Mouse (Mus musculus): ENCODE results near the gene Cyb561d1.
"Not testable (repeated sequence)": the region's sequence is repeated elsewhere in the genome, so short reads cannot be mapped to it uniquely, and the experiment has no call there.

Gene Cyb561d1

DNA sequence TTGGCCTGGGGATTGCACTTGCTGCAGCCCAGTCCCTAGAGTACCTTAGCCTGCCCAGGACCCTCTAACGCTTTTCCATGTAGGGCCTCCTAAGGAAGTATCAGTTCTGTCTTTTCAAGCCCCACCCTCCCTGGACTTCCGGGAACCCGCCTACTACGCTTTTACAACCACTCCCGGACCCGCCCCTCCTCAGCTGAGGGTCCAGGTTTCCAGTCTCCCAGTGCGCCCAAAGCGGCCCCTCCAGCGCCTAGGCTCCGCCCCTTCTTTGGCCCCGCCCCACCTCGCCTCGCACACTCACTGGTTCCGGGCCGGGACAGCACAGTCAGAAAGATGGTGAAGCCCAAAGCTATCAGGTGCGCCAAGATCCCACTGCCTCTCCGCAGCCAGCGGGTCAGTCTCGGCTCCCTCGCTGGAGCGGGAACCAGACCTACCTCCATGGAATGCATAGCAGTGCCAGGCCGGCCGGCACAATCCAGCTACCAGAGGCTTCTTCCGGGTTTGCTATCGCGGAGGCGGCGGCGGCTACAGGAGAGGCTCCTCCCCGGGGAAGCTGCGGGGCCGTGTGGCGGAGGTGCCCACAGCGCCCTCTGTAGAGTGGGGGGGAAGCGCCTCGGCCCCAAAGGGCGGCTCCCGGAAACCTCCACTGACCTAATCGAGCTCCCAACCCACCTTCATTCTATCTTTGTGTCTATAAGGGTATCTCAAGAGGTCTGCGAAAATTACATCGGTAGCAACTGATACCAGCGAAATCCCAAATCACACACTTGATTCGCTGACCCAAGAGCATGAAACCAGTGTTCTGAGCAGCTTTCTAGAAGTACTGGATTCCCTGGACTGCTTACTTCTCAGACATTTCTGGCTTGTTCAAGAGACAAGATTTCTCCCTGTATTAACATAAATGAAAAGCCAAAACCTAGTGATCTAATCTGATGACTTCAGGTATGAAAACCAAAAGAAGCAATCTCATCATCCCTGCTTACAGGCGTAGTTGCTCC lies at the start of gene Cyb561d1:
Cyb561d1 (minus strand) TSS at position 884 of the 995 bp plus-strand sequence.
- DNase-seq = peak; percentile 99

DNA sequence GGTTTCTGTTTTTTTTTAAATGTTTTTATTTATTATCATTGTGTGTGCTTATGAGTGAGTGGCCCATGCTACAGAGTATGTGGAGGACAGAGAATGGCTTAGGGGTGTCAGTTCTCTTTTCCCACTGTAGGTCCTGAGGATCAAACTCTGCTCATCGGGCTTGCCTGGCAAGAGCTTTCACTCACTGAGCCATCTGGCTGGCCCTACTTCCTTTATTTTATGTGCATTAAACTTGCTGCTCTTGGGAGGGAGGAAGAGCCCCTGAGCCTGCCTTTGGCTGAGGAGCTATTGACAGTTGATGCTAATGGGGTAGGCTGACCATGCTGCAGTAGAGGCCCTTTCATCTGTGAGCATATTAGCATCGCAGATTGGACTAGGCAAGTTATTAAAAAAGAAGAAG lies 45.8 kb upstream of the Cyb561d1 start:
- DNase-seq = no peak

DNA sequence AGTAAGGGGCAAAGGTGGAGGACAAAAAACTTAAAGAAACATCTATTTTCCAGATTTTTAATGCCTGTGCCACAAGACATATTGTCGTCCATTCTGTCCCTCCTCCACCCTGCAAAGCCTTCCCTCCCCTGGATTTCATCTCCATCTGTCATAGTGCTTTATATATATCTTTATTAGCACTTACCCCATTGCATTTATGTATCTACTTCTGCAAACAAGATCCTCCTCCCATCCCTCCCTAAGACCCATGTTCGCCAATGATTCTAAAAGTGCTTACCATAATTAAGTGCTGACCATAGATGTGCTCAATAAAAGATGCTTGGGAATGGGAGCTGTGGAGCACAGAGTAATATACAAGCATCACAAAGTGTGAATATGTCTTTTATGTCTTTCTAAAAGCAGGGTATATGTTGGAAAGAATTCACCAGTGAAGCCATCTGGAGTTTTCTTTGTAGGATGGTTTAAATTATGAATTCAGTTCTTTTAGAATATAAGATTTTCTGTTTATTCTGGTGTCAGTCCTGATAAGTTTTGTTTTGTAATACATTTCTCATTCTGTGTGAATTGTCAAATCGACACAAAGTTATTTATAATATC lies 40.3 kb upstream of the Cyb561d1 start:
- DNase-seq = no peak

DNA sequence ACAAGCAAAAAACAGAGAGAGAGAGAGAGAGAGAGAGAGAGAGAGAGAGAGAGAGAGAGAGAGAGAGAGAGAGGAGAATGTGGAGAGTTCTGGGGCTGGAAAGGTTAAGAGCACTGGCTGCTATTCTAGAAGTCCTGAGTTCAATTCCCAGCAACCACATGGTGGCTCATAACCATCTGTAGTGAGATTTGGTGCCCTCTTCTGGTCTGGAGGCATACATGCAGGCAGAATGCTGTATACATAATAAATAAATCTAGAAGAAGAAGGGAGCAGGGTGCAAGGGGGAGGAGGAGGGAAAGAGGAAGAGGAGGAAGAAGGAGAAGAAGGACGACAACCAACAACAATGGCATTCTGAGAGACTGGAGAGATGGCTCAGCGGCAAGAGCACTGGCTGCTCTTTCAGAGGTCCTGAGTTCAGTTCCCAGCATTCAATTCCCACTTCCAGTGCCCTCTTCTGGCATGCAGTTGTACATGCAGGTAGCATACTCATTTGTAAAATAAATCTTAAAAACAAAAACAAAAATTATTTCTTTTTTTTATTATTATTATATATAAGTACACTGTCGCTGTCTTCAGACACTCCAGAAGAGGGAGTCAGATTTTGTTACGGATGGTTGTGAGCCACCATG lies 36.6 kb upstream of the Cyb561d1 start:
- not testable (repeated sequence) for DNase-seq

DNA sequence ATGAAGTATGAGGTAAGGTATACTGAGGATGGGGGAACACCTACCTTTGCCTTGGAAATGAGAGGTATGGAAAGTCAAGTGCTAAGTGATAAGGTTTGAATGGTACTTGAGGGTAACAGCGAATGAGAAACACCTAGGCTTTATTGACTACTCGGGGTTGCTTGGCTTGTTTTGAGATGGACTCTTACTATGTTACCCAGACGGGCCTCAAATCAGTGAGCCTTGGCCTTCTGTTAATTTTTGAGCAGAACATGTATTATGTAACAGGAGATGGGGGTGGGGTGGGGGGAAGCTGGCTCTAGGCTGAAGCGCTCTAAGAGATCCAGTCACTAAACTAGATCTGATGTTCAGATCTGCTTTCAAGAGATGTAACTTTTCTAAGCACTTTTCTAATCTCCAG lies 30.6 kb upstream of the Cyb561d1 start:
- DNase-seq = no peak

DNA sequence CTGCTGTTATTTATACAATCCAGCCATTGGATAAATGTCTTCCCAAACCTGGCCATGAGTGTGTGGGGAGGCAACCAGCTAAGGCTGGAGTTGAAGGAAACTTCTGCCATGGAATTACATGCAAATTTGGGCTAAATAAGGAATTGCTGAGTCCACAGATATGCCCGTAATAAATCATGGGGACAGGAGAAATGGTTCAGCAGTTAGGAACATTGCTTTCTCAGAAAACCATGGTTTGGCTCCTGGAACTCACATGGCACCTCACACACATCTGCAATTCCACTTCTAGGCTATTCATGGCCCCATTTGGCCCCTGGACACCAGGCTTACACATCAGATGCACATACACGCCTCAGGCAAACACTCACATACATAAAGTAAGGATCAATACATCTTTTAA lies 26.5 kb upstream of the Cyb561d1 start:
- no peak for DNase-seq

DNA sequence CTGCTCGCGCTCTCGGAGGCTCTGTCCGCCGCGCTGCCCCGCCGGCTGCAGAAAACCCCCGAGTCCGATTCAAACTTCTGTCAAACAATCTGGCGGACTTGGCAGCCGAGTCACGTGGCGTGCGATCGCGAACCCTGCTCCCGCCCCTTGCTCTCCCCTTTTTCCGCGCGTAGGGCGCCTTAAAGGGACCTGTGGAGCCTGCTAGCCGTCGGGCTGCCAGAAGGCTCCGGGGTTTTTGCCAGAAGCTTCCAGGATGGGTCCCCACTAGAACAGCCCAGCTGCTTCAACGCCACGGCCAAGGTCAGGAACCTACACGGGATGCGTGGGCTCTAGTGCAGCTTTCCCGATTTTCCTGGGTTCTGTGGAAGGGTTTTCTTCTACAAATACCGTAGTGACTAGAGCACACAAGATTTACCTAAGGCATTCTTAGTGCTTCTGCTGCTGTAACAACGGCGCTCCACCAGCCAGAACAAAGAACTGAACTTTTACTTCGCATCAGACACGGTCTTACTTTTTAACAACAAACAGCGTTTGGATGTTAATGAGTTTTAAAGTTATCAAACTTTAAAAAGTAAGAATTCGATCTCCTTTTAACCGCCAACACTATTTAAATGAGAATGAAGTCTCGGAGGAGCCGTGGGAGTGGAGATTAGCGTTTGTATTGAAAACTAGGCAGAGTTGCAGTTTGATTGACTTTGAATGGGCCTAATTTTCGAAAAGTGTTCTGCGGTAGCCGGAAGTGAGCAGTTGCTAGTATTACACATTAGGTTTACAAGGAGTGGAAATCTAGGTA lies 25.7 kb upstream of the Cyb561d1 start, which contains the start of gene Sypl2:
Sypl2 (minus strand) TSS at position 91 of the 793 bp plus-strand sequence.
- DNase-seq = no peak

DNA sequence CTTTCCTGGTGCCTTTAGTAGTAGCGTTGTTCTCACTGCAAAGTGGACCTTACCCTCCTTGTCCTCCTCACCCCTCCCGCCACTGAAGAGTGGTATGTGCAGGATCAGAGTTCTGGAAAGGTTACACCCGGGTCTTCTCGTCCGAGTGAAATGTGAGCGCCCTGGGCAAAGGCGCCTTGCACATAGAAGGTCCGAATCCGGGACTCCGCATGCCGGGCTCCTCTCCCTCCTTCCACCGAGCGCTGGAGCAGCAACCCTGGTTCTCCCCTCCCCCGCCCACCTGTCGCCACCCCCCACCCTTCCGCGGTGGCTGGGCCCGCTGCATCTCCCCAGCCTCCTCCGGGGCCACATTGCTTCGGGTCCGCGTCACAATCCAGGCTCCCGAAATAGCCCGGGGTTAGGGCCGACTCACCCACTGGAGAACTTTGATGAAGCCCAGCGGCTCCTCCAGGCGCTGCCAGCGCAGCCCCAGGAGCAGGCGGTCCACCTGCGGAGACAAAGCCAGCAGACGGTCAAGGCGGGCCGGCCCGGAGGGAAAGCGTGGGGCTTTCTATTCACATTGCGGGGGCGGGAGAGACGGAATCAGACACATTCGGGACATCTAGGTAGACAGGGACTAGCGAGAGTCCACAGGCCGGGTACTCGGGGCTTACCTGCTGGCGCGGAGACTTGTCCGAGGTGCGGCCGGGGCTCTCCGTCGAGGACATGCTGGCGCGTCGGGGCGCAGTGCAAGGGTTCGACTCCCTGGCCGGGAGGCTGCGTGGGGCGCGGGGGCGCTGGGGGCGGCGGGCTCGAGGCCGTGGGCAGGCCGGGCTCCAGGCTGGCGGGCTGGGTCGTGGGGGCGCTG lies 24.9 kb upstream of the Cyb561d1 start:
- no peak for DNase-seq

DNA sequence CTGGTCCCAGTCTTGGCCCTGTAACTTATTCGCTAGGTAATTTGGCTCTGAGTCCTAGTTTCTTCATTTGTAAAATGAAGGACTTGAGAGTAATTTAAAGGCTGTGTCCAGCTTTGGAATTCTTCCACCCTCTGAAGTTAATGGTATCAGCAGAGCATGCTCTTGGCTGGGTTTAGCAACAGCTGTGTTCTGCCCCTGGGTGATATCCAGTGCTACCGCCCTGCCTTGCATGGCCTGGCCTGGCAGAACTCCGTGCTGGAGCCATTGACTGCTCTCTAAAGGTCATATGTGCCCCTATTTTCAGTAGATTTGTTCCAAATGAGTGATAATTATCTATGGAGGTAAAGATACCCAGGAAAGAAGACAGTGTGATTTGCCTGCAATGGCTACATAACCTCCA lies 19.6 kb upstream of the Cyb561d1 start:
- no peak for DNase-seq

DNA sequence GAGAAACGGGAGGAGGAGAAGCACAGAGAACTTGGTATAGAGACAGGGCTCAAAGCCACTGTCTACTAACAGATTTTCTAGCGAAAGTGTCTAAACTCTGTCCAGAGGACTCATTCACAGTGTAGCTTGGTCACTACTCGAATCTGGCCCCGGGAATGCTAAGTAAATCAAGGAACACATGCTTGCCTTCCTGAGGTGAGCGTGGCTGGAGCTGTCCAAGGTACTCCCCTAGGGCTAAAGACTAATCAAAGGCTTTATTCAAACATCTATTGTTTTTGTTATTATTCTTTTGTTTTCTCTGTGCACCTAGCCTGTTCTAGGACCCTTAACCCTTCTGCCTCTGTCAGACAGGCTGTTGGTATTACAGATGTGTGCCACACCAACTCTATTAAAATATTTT lies 13.7 kb upstream of the Cyb561d1 start:
- DNase-seq = no peak

DNA sequence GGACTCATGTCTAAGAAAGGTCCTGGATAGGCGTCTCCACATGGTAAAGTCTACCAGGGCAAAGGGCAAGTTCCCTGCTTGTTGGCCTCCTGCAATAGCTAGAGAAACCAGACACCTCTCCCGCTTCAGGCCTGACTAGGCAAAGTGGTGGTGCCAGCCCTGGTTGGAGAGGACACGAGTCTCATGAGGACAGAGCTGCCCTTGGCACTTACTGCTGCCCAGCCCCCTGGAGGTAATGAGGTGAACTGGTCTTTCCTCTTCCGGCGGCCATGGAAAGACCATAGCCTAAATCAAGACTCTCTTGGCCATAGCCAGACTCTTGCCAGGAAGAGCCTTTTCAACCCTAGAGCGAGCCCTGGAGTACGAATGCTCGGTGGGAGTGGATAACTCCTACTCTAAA lies 11.4 kb upstream of the Cyb561d1 start:
- no peak for DNase-seq

DNA sequence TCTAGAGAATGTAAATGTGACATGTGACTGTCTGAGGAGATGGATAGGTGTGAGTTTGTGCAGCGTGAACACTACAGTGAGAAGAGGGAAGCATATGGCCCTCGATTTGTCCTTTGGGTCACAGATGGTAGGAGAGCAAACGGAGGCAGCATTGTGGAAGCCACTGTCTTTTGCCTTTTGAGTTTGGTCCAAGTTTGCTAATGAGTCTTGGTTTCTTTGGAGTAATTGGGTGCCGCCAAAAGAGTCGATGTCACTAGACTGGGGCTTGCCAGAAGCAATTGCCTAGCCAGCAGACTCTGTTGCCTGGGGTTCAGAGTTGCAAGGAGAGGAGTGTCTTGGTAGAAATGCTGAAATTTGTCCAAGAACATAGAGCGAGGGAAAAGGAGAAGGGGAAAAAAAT lies 10.8 kb upstream of the Cyb561d1 start:
- DNase-seq = no peak

DNA sequence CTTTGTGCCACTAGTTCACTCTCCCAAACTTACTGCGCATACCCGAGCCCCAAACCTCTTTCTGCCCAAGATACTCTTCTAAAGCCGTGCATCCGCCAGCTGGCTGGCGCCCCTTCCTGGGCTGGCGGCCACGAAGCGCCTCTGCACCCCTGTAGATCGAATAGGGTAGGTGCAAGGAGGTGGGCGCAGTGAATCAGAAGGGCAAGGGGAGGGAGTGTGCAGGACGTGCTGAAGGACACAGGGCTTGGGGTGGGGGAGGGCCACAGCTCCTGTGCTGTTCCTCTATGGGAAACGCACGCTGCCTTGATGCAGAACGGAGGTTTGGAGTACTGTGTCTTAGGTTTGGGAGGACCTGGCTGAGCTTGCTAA lies 9.7 kb upstream of the Cyb561d1 start, which contains the start of gene Atxn7l2:
Atxn7l2 (minus strand) TSS at position 164 of the 369 bp plus-strand sequence.
- no peak for DNase-seq

DNA sequence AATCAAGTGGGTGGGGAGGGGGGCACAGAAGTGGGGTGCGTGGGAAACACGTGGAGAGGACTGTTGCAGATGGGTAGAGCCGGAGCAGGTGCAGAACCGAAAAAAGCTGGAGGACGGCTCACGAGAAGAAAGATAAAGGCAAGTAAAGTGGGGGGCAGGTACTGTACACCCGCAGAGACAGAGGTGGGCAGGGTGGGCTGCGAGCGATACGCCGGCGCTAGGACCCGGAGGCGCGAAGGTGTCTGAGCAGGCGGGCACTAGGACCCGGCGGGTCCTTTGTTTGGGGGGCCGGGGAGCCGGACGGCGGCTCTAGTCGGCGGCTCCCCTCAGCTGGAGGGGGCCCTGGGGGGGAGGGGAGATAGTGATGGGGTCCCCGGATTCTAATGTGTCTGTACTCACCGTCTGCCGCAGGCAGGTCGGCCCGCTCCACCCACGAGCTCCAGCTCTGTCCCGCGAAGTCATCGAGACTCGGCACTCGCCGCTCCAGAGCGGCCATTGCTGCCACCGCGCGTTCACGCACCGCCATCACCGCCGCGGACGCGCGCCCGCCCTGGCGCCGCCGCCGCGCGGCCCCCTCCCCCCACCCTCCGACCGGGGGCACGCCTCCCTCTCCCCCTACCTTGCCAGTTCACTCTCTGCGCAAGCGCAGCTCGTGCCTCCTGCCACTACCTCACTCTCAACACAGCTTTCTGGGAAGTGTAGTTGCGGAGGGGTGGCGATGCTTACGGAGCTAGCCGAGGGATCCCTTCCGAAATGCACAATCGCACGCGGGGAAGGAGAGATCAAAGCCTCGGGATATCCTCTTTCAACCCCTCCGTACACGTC lies 9.1 kb upstream of the Cyb561d1 start:
- DNase-seq = peak; percentile 92

DNA sequence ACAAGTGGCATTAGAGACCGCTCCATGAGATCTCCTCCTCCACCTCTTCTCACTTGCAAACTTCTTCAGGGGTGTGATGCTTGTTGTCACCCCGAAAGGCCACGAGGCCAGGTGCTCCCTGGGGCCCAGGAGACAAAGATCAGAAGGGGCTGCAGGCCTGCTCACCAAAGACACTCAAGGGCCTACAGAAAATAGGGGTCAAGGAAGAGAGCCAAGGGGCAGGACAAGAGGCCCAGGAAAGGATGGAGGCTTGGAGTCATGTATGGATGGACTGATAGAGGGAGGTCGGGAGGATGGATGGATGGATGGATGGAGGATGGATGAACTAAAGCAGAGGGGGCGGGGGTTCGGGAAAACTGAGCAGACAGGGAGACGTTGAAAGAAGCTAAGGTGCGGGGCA lies 8.5 kb upstream of the Cyb561d1 start:
- DNase-seq = no peak

DNA sequence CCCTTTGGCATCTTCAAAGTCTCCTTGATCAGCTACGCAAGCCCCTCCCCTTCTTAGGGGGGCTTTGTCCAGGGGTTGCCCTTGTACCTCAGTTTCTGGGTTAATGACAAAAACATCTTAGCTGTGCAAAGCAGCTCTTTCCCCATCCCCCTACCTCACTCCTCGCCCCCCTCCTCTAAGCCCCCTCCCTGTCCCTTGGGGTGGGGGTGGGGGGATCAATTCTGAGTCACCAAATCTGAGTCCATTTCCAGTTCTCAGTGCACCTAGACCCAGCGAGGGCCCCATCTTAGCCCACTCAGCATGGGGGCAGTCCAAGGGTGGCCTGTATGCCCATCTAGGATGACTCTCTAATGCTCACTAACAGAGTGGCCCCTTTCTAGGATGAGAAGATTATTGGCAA lies 8.0 kb upstream of the Cyb561d1 start:
- no peak for DNase-seq

DNA sequence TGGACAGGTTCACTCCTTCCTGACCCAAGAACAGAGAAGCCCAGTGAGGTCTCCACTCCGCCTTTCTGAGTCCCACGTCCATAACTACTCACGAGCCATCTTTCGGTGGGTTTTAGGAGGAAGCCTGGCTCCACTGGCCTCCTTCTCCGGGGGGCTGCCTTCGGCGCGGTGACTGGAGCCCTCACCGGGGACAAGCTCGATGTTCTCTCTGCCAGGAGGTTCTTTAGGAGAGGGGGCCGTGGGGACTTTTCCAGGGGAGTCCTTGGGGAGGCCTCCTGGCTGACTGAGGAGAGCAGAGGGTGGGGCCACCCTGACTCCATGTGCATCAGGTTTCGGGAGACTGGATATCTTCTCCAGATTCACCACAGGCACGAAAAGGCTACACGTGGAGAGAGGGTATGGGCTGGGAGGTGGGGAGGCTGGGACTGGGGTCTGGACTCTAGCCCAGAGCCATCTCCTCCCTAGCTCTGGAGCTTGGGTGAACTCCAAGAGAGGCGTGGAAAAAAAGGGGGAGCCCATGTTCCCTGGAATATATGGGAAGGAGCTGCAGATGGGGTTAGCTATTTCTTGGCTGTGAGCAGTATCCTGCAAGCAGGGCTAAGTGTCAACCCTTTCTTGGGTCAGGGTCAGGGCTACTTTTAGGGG lies 5.8 kb upstream of the Cyb561d1 start:
- no peak for DNase-seq

DNA sequence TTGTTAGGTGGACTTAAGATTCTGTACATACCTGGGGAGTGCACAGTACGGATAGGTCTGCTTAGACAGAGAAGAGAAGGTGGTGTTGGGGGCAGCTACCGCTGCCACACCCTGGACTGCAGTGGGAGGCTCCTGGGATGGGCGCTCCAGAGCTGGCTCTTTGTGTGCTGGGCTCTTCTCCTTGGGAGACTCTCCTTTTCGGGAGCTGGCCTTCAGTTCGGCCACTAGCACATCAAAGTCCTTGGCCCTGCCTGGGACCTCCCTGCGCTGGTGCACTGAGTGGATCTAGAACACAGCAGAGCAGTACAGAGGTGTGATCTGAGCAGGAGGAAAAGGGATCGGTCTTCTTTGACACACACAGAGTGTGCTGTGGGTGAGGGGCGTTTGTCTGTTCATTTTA lies 4.6 kb upstream of the Cyb561d1 start:
- no peak for DNase-seq

DNA sequence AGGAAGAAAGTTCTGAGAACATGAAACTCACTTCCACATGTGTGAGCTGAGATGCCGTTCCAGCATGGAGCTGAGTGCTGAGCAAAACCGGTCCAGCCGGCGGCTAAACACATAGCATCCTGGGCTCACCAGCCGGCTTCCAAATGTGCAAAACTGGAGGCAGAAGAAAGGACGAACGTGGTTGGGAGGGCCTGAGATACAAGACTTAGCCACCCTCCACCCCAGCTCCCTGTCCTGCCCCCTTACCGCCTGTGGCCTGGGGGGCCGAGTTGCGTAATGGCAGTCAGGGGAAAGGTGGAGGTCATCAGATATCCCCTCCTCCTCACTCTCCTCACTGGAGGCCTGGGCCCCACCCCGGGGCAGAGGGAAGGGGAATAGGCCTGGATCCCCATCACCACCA lies 3.5 kb upstream of the Cyb561d1 start:
- DNase-seq = no peak

DNA sequence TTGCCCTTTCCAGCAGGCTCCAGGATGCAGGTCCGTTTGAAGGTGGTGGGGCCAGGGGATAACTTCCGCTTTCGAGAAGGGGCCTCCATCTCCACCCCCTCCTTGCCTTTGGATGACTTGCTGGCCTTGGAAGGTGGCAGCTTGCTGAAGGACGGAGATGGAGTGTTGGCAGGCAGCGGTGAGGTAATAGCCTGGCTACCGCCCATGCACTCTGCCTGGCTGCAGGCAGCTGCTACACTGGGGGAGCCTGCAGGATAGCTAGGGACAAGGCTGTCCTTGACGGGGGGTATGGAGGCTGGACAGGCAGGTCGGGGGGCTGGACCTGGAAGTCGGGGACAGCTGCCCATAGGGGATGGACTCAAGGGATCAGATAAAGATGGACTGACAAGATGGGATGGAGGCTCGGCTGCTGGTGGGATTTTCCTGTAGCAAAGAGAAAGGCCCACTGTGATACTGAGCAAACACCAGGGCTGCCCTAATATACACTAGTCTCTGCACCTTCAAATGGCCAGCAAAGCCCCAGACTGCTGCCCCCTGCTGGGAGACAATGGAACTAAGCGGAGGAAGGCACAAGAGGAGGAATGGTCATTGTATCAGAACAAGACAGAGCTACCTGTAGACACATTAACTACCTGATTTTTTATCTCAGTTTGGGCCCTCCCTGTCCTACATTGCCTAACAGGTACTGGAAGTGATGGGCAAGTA lies 2.8 kb upstream of the Cyb561d1 start:
- DNase-seq = peak; percentile 79
